Mouse (Mus musculus) brain, embryonic 18.5 days (tissue): ENCODE measurements around the gene Dock4.
"Not testable (repeated sequence)": the region's sequence is repeated elsewhere in the genome, so short reads cannot be mapped to it uniquely, and the experiment has no call there.

Source experiments
- DNase-seq: peaks from one replicate; pipeline ENCODE4 v3.0.0-alpha.2; 2012; ENCODE audit warnings: low read depth, low spot score

Gene Dock4

GRCm38 (mm10) chr12:40873267-40873666 lies 427.5 kb downstream of the Dock4 start:
- not testable (repeated sequence) for DNase-seq

GRCm38 (mm10) chr12:40884976-40885375 lies 439.2 kb downstream of the Dock4 start:
- DNase-seq: no peak

GRCm38 (mm10) chr12:40885377-40885776 lies 439.6 kb downstream of the Dock4 start:
- no peak for DNase-seq

- no peak for DNase-seq
These were observed 441.7 kb downstream of the Dock4 start for GRCm38 (mm10) chr12:40887496-40887895.

GRCm38 (mm10) chr12:40888261-40888791 lies 442.6 kb downstream of the Dock4 start:
- no peak for DNase-seq

- DNase-seq: no peak
These were observed 443.1 kb downstream of the Dock4 start for GRCm38 (mm10) chr12:40888829-40889228.

GRCm38 (mm10) chr12:40889534-40889933 lies 443.8 kb downstream of the Dock4 start:
- no peak for DNase-seq

- no peak for DNase-seq
These were observed 445.4 kb downstream of the Dock4 start for GRCm38 (mm10) chr12:40891168-40891567.

GRCm38 (mm10) chr12:40893741-40894140 lies 448.0 kb downstream of the Dock4 start:
- DNase-seq: no peak

- DNase-seq: no peak
These were observed 448.9 kb downstream of the Dock4 start for GRCm38 (mm10) chr12:40894695-40895094.
